Mouse (Mus musculus): Measurements from ENCODE around the gene Qpctl.

- no peak for TF ChIP-seq HCFC1 (IDR thresholded peaks at IDR 0.05; ENCODE audit: low read depth, low read length)
- no peak for TF ChIP-seq MXI1 (IDR thresholded peaks at IDR 0.05; ENCODE audit: low read depth, low read length)
- TF ChIP-seq CTCF (IDR thresholded peaks at IDR 0.05 in 2 of 3, conservative IDR thresholded peaks at IDR 0.05 in 1 of 3; ENCODE audit: control insufficient read depth in 1 of 3, insufficient read depth in 1 of 3, low read depth in 2 of 3, low read length in 3 of 3, poor library complexity in 1 of 3, severe bottlenecking in 1 of 3): no peak
- no peak for TF ChIP-seq TBP (IDR thresholded peaks at IDR 0.05; ENCODE audit: low read depth, low read length)
- TF ChIP-seq EP300 (IDR thresholded peaks at IDR 0.05; ENCODE audit: low read depth in 1 of 2, low read length in 2 of 2): no peak
- no peak for TF ChIP-seq ETS1 (IDR thresholded peaks at IDR 0.05; ENCODE audit: low read depth, low read length)
- no peak for TF ChIP-seq GATA1 (IDR thresholded peaks at IDR 0.05; ENCODE audit: low read depth, low read length)
- TF ChIP-seq POLR2A (IDR thresholded peaks at IDR 0.05; ENCODE audit: control insufficient read depth in 1 of 2, insufficient read depth in 1 of 2, low read depth in 1 of 2, low read length in 2 of 2, poor library complexity in 1 of 2): no peak
- no peak for TF ChIP-seq CHD2 (IDR thresholded peaks at IDR 0.05; ENCODE audit: low read length)
- no peak for TF ChIP-seq UBTF (IDR thresholded peaks at IDR 0.05; ENCODE audit: borderline replicate concordance, insufficient read depth, low read depth, low read length)
- no peak for TF ChIP-seq TCF12 (IDR thresholded peaks at IDR 0.05; ENCODE audit: low read depth, low read length)
- TF ChIP-seq ZKSCAN1 (IDR thresholded peaks at IDR 0.05; ENCODE audit: low read depth, low read length): no peak
- no peak for TF ChIP-seq USF1 (IDR thresholded peaks at IDR 0.05; ENCODE audit: low read depth, low read length)
Measured at GRCm38 (mm10) chr7:19091913-19092312, 57.2 kb downstream of the Qpctl start.
